Comparison of ENCODE assay signal across 8 mouse cellular contexts in genomic region chr9:53975122-53975518, GRCm38 (mm10). TPM values are rescaled to one million over a fixed set of nuclear protein-coding genes. Genes with fewer than 3 reads are reported as not detected.
DNase-seq lines count a peak whose midpoint lies in the region; ATAC-seq and TF ChIP-seq lines count a peak whose summit lies in the region.

TSS of gene Elmod1 (minus strand) at chr9:53975301.

- no peaks in the 10 kb centered on the region for H3K27me3 ChIP-seq in testis, adult 2 months (ENCODE audit: control insufficient read depth, insufficient read depth, low read length)
- peaks cover 42% of the 10 kb centered on the region for H3K27me3 ChIP-seq in liver, embryonic 15.5 days

- no peaks in the 10 kb centered on the region for H3K36me3 ChIP-seq in testis, adult 2 months (ENCODE audit: control insufficient read depth, insufficient read depth, low read length)
- H3K36me3 ChIP-seq in liver, embryonic 15.5 days (replicated peaks), result no peaks in the 10 kb centered on the region

- no peak within 1 kb of the TSS for H3K9ac ChIP-seq in liver, embryonic 15.5 days

- TF ChIP-seq CTCF in testis, adult 2 months (IDR thresholded peaks at IDR 0.05; ENCODE audit: control insufficient read depth, insufficient read depth, insufficient replicate concordance, low read depth, low read length), result no peak

- TF ChIP-seq POLR2A in testis, adult 2 months (IDR thresholded peaks at IDR 0.05; ENCODE audit: control insufficient read depth, low read depth, low read length), result no peak

- H3K27ac ChIP-seq in testis, adult 2 months (ENCODE audit: control insufficient read depth, insufficient read depth, low read depth, low read length), result no peak within 1 kb of the TSS
- H3K27ac ChIP-seq in liver, embryonic 15.5 days (replicated peaks), result no peak within 1 kb of the TSS

- H3K9me3 ChIP-seq in liver, embryonic 15.5 days (replicated peaks), result no peaks in the 10 kb centered on the region

- no peak for DNase-seq in testis, postnatal 14 days (ENCODE audit: low spot score)
- peak; percentile 65 to 69 for DNase-seq in cerebellum, postnatal 36 days
- DNase-seq in frontal cortex, postnatal 36 days (ENCODE audit: low spot score in 2 of 2), result peak; percentile 81 to 85
- DNase-seq in layer of hippocampus, adult 18-20 months (ENCODE audit: low spot score in 2 of 2), result peak; percentile 70 to 83
- DNase-seq in retina, postnatal 7 days (ENCODE audit: low read depth, low spot score), result peak; percentile 70
- DNase-seq in spleen, postnatal 10 days (ENCODE audit: low spot score in 2 of 2), result no peak

- H3K4me2 ChIP-seq in liver, embryonic 15.5 days, result peak within 1 kb of the TSS; percentile 53

- peak within 1 kb of the TSS; percentile 69 for H3K4me3 ChIP-seq in testis, adult 2 months (ENCODE audit: control insufficient read depth, low read depth, low read length)
- H3K4me3 ChIP-seq in liver, embryonic 15.5 days (replicated peaks), result peak within 1 kb of the TSS; percentile 15; the same call in 1 of the 2 replicates

- 1% methylated on average over 36 of the region's 36 CpGs for WGBS in liver, embryonic 15.5 days (ENCODE audit: insufficient replicate concordance)

- no peak for ATAC-seq in liver, embryonic 15.5 days (ENCODE audit: insufficient read depth)

- H3K4me1 ChIP-seq in testis, adult 2 months (ENCODE audit: control insufficient read depth, insufficient read depth, low read length), result peaks cover 13% of the 10 kb centered on the region
- no peaks in the 10 kb centered on the region for H3K4me1 ChIP-seq in liver, embryonic 15.5 days (replicated peaks)

RNA-seq across cellular contexts. Expression of gene Elmod1, which starts in this region (rescaled TPM):
- polyA plus RNA-seq in testis, adult 2 months (2012; rRNA removed), result 0.04 and 0.05 TPM in 2 replicates
- total RNA-seq in layer of hippocampus, adult 18-20 months (2021), result 100 to 1,000 TPM; 232 to 245 TPM
- polyA plus RNA-seq in liver, embryonic 15.5 days (2015; fragmentation: Nextera tagmentation; extraction: Ambion mirVana), result not detected in 2 replicates

Comparison
In these comparisons a context has a peak if more than half of its experiments do, and no peak if none do; other contexts are left out.
1. DNase-seq: peak in cerebellum, postnatal 36 days (2 of 2), frontal cortex, postnatal 36 days (2 of 2), layer of hippocampus, adult 18-20 months (2 of 2) and retina, postnatal 7 days (single experiment); none in testis, postnatal 14 days (single experiment) and spleen, postnatal 10 days (0 of 2).